Mouse (Mus musculus) CH12.LX (cell line): ENCODE data around the gene Ptprd. TPM values are rescaled to one million over a fixed set of nuclear protein-coding genes. Genes with fewer than 3 reads are reported as not detected.

Experiments
- DNase-seq: peaks from one replicate; pipeline ENCODE4 v3.0.0-alpha.2; 2013; ENCODE audit errors: extremely low read depth
- H3K27ac ChIP-seq: 2 replicates; pipeline ENCODE4 v1.5.1; 2012; ENCODE audit warnings: low read depth, mild to moderate bottlenecking, control low read depth, moderate library complexity; ENCODE audit not compliant: insufficient read depth
- H3K27me3 ChIP-seq: replicated peaks from 2 replicates; pipeline ENCODE3; 2012; ENCODE audit warnings: inconsistent platforms
- H3K36me3 ChIP-seq, 2 experiments: replicated peaks in 1 of 2; 2 replicates each; pipeline versions ENCODE3 to v1.6.1; 2012; ENCODE audit warnings: inconsistent platforms in 1 of 2, low read length in 1 of 2, mild to moderate bottlenecking in 1 of 2, mixed read lengths in 1 of 2, moderate library complexity in 1 of 2; ENCODE audit not compliant: control insufficient read depth in 1 of 2, insufficient read depth in 1 of 2
- H3K4me1 ChIP-seq, 2 experiments: 2 replicates each; pipeline ENCODE4 v1.6.1; 2012; ENCODE audit warnings: inconsistent platforms in 1 of 2, moderate library complexity in 1 of 2; ENCODE audit not compliant: insufficient read depth in 2 of 2, control insufficient read depth in 1 of 2
- H3K4me2 ChIP-seq: 2 replicates; pipeline ENCODE4 v1.6.1; 2012; ENCODE audit warnings: low read depth, mild to moderate bottlenecking, control low read depth; ENCODE audit not compliant: poor library complexity, insufficient read depth, severe bottlenecking
- H3K4me3 ChIP-seq, 3 experiments: fragments of 150-350 bp in 1 of 3; sonication (generic) in 1 of 3; replicated peaks in 1 of 3; 2 replicates each; pipeline versions ENCODE3 to v1.5.1; 2011 to 2012; ENCODE audit warnings: low read depth in 2 of 3, low read length in 2 of 3, mild to moderate bottlenecking in 2 of 3, moderate library complexity in 2 of 3, control low read depth in 1 of 3, improper control_type of control experiment in 1 of 3, inconsistent platforms in 1 of 3, mixed read lengths in 1 of 3; ENCODE audit not compliant: poor library complexity in 1 of 3
- H3K79me2 ChIP-seq: replicated peaks from 2 replicates; pipeline ENCODE4 v1.6.1; 2012; ENCODE audit warnings: mild to moderate bottlenecking, moderate library complexity; ENCODE audit not compliant: control insufficient read depth, poor library complexity, insufficient read depth, severe bottlenecking; ENCODE audit errors: extremely low read depth
- H3K9ac ChIP-seq: 2 replicates; pipeline ENCODE4 v1.6.1; 2012; ENCODE audit warnings: low read depth, mild to moderate bottlenecking, control low read depth, moderate library complexity; ENCODE audit not compliant: insufficient read depth
- H3K9me3 ChIP-seq: replicated peaks from 2 replicates; pipeline ENCODE3; 2012; ENCODE audit warnings: low read length, inconsistent platforms, mixed read lengths
- BHLHE40 ChIP-seq: IDR thresholded peaks from 2 replicates; pipeline ENCODE4 v1.6.1; 2011; ENCODE audit warnings: mild to moderate bottlenecking, low read depth, low read length, improper control_type of control experiment
- JUN ChIP-seq: IDR thresholded peaks from 2 replicates; pipeline ENCODE4 v1.6.1; 2011; ENCODE audit warnings: low read depth, mild to moderate bottlenecking, low read length, improper control_type of control experiment, moderate library complexity; ENCODE audit not compliant: insufficient read depth
- JUND ChIP-seq: conservative IDR thresholded peaks from 2 replicates; pipeline ENCODE4 v1.6.1; 2011; ENCODE audit warnings: low read depth, low read length, improper control_type of control experiment
- KAT2A ChIP-seq: IDR thresholded peaks from 2 replicates; pipeline ENCODE4 v1.6.1; 2012; ENCODE audit warnings: low read length, improper control_type of control experiment, inconsistent platforms; ENCODE audit not compliant: insufficient replicate concordance
- MAFK ChIP-seq: IDR thresholded peaks from 2 replicates; pipeline ENCODE4 v1.6.1; 2011; ENCODE audit warnings: low read length, improper control_type of control experiment; ENCODE audit not compliant: insufficient replicate concordance
- MAZ ChIP-seq: IDR thresholded peaks from 2 replicates; pipeline ENCODE4 v1.6.1; 2012; ENCODE audit warnings: low read depth, mild to moderate bottlenecking, inconsistent platforms, low read length, improper control_type of control experiment, moderate library complexity
- MYC ChIP-seq: IDR thresholded peaks from 2 replicates; pipeline ENCODE4 v1.6.1; 2011; ENCODE audit warnings: low read depth, mild to moderate bottlenecking, improper control_type of control experiment, low read length
- PAX5 ChIP-seq: IDR thresholded peaks from 2 replicates; pipeline ENCODE4 v1.6.1; 2012; ENCODE audit warnings: low read length, inconsistent platforms, mixed read lengths
- POLR2A ChIP-seq: IDR thresholded peaks from 2 replicates; pipeline ENCODE4 v1.6.1; 2011; ENCODE audit warnings: low read depth, mild to moderate bottlenecking, improper control_type of control experiment, low read length
- RAD21 ChIP-seq: IDR thresholded peaks from 2 replicates; pipeline ENCODE4 v1.6.1; 2011; ENCODE audit warnings: low read depth, mild to moderate bottlenecking, low read length, improper control_type of control experiment, moderate library complexity
- TBP ChIP-seq: conservative IDR thresholded peaks from 2 replicates; pipeline ENCODE4 v1.6.1; 2011; ENCODE audit warnings: low read depth, low read length, improper control_type of control experiment
- UBTF ChIP-seq: IDR thresholded peaks from 2 replicates; pipeline ENCODE4 v1.6.1; 2012; ENCODE audit warnings: low read depth, mild to moderate bottlenecking, inconsistent platforms, low read length, improper control_type of control experiment, moderate library complexity
- ZC3H11A ChIP-seq: IDR thresholded peaks from 2 replicates; pipeline ENCODE4 v1.6.1; 2012; ENCODE audit warnings: low read depth, mild to moderate bottlenecking, inconsistent platforms, low read length, improper control_type of control experiment
- ZKSCAN1 ChIP-seq: IDR thresholded peaks from 2 replicates; pipeline ENCODE4 v1.6.1; 2012; ENCODE audit warnings: low read depth, inconsistent platforms, low read length, improper control_type of control experiment, borderline replicate concordance
- ZMIZ1 ChIP-seq: IDR thresholded peaks from 2 replicates; pipeline ENCODE4 v1.6.1; 2012; ENCODE audit warnings: low read depth, mild to moderate bottlenecking, inconsistent platforms, low read length, improper control_type of control experiment
- dilution Hi-C: fragments of 300-500 bp; cut with MboI; formaldehyde crosslinking; loops from 2 replicates; pipeline ENCODE4 v1.14.3; 2020; ENCODE audit warnings: low sequenced_read_pairs; ENCODE audit not compliant: extremely low pct_unique_long_range_greater_than_20kb, extremely low pct_ligation_motif_present
- in situ Hi-C: fragments of 300-500 bp; cut with MboI; formaldehyde crosslinking; loops from 3 replicates; pipeline ENCODE4 v1.14.3; 2019; ENCODE audit warnings: low sequenced_read_pairs, low pct_ligation_motif_present, low pct_unique_long_range_greater_than_20kb, mixed read lengths
- polyA plus RNA-seq: library from polyadenylated mRNA; unstranded; fragments of >175 nt; gene quantifications from 2 replicates; pipeline ENCODE4 v1.2.1, GENCODE M21; 2012; ENCODE audit warnings: low read depth; ENCODE audit not compliant: insufficient read length
- total RNA-seq, 2 experiments: library from RNA; depleted of rRNA; stranded (reverse); fragments of 300-350 nt in 1 of 2; fragments of >200 nt in 1 of 2; gene quantifications; 2 replicates each; pipeline ENCODE4 v1.2.3; 2012 to 2014

Gene Ptprd
- total and polyA plus RNA-seq, 3 experiments = not detected

DNA sequence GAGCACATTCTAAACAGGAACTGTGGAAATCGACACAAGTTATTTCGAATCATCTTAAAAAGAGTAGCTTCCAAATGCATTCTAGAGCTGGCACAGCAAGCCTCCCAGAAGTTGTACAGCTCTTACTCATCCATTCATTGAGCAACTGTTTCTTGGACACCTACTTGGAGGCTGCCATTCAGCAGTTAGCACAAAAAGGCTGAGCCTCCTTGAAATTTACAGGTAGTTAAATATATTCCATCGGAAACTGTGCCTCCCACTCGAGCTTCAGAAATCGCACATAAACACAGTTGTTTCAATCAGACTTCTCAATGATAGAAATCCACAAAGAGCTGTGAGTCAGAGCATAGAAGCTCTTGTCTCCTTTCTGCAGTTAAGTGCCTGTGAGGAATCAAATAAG is 1825.9 kb downstream of the Ptprd start:
- H3K4me2 ChIP-seq = no peak overlapping the region
- H3K27ac ChIP-seq = no peak overlapping the region
- H3K4me1 ChIP-seq = no peaks in the 10 kb centered on the region
- H3K36me3 ChIP-seq = no peaks in the 10 kb centered on the region
- TF ChIP-seq ZMIZ1 = no peak
- TF ChIP-seq MYC = no peak
- TF ChIP-seq POLR2A = no peak
- no peak for TF ChIP-seq RAD21
- no peak for TF ChIP-seq ZKSCAN1
- no peak for TF ChIP-seq UBTF
- TF ChIP-seq JUND = no peak
- TF ChIP-seq TBP = no peak
- TF ChIP-seq KAT2A = no peak
- no peak for TF ChIP-seq JUN
- TF ChIP-seq MAZ = no peak
- TF ChIP-seq, all 38 proteins: peak for 0
- DNase-seq = no peak
- Histone ChIP-seq H3K4me3 (no peak overlapping the region), H3K27me3 (no peaks in the 10 kb centered on the region), H3K79me2 (no peaks in the 10 kb centered on the region), H3K9ac (no peak overlapping the region), H3K9me3 (peaks cover 33% of the 10 kb centered on the region)
- in situ Hi-C loops (no loop called here), dilution Hi-C loops (no loop called here)

DNA sequence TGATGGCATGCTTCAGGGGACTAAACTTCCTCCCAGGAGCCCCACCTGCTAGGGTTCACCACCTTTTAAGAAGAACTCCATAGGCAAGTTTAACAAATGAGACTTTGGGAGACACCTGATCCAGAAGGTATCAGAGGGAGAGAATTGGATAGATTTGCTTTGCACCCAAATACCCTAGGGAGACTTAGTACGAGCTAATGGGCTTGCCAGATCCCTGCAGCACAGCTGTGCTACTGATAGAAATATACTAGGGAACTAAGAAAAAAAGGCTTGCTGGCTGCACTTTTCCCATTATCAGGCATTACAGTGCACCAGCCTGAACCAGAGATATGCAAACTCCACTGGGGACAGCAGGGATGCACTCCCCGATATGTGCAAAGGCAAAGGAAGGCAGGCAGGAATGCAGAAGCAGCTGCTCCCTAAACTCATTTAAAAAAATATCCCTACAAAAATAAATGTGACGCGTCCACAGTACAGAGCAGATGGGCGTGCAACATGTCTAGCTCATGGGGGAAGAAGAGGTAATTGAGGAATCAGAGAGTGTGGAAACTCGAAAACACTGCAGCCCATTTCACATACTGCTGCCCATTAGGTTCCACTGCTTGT is 1831.3 kb downstream of the Ptprd start:
- Histone ChIP-seq H3K4me3 (no peak overlapping the region), H3K4me2 (no peak overlapping the region), H3K27me3 (no peaks in the 10 kb centered on the region), H3K79me2 (no peaks in the 10 kb centered on the region), H3K9ac (no peak overlapping the region), H3K36me3 (no peaks in the 10 kb centered on the region)
- DNase-seq = no peak
- dilution Hi-C loops = no loop called here
- TF ChIP-seq ZC3H11A = no peak
- no peak for TF ChIP-seq PAX5
- TF ChIP-seq BHLHE40 = no peak
- no peak for TF ChIP-seq MAFK
- TF ChIP-seq, all 38 proteins: peak for 0
- Histone ChIP-seq H3K4me1 (no peaks in the 10 kb centered on the region), H3K27ac (no peak overlapping the region), H3K9me3 (peaks cover 36% of the 10 kb centered on the region)
- in situ Hi-C loops = no loop called here
